Comparison of ENCODE assay signal across 8 mouse cellular contexts in genomic region chr16:32915292-32916068, GRCm38 (mm10). TPM values are rescaled to one million over a fixed set of nuclear protein-coding genes. Genes with fewer than 3 reads are reported as not detected.
DNase-seq lines count a peak whose midpoint lies in the region; ATAC-seq and TF ChIP-seq lines count a peak whose summit lies in the region.

No protein-coding gene starts in this region.

- peaks cover 8% of the 10 kb centered on the region for H3K4me1 ChIP-seq in heart, embryonic 12.5 days (replicated peaks)
- H3K4me1 ChIP-seq in G1E (ENCODE audit: insufficient read depth, low read depth, low read length): peaks cover 21% of the 10 kb centered on the region
- H3K4me1 ChIP-seq in hindbrain, embryonic 10.5 days (replicated peaks): peaks cover 16% of the 10 kb centered on the region
- H3K4me1 ChIP-seq in midbrain, embryonic 11.5 days (ENCODE audit: control insufficient read depth, insufficient read depth, low read length): peaks cover 3% of the 10 kb centered on the region; the same call in 1 of the 2 replicates

- H3K4me2 ChIP-seq in heart, embryonic 12.5 days: peak overlapping the region; percentile 65
- H3K4me2 ChIP-seq in midbrain, embryonic 11.5 days: peak overlapping the region; percentile 78

- no peak for TF ChIP-seq CTCF in G1E (IDR thresholded peaks at IDR 0.05; ENCODE audit: low read depth, low read length)

- H3K9me3 ChIP-seq in heart, embryonic 12.5 days (replicated peaks): no peaks in the 10 kb centered on the region
- H3K9me3 ChIP-seq in G1E (replicated peaks): no peaks in the 10 kb centered on the region
- H3K9me3 ChIP-seq in hindbrain, embryonic 10.5 days: no peaks in the 10 kb centered on the region
- no peaks in the 10 kb centered on the region for H3K9me3 ChIP-seq in midbrain, embryonic 11.5 days (ENCODE audit: control insufficient read depth, low read length)

- intact Hi-C loops in left cerebral cortex, postnatal 36 days (cut with DNase I): no loop called here

- ATAC-seq in heart, embryonic 12.5 days (ENCODE audit: insufficient number of reproducible peaks, low FRiP score): no peak
- no peak for ATAC-seq in G1E (ENCODE audit: extremely low read depth, insufficient number of reproducible peaks, low FRiP score, poor library complexity, severe bottlenecking)
- ATAC-seq in midbrain, embryonic 11.5 days (ENCODE audit: low FRiP score): no peak

- no peak for DNase-seq in heart, adult 9 months (ENCODE audit: low spot score in 2 of 2)
- DNase-seq in G1E (ENCODE audit: low spot score): no peak
- no peak for DNase-seq in hindbrain, embryonic 10.5 days (ENCODE audit: low spot score)
- no peak for DNase-seq in midbrain, embryonic 11.5 days (ENCODE audit: low spot score, missing footprints)
- DNase-seq in left cerebral cortex, postnatal 36 days (ENCODE audit: low spot score in 2 of 2): no peak
- DNase-seq in cerebellum, postnatal 36 days: no peak
- DNase-seq in urinary bladder, postnatal 4 days (ENCODE audit: low spot score in 2 of 2): no peak

- peaks cover 6% of the 10 kb centered on the region; the same call in 1 of the 2 replicates for H3K36me3 ChIP-seq in heart, embryonic 12.5 days
- H3K36me3 ChIP-seq in G1E (replicated peaks): peaks cover 23% of the 10 kb centered on the region
- peaks cover 17% of the 10 kb centered on the region for H3K36me3 ChIP-seq in hindbrain, embryonic 10.5 days
- no peaks in the 10 kb centered on the region for H3K36me3 ChIP-seq in midbrain, embryonic 11.5 days (ENCODE audit: control insufficient read depth, insufficient read depth, low read length)

- H3K27me3 ChIP-seq in heart, embryonic 12.5 days (replicated peaks): no peaks in the 10 kb centered on the region
- no peaks in the 10 kb centered on the region for H3K27me3 ChIP-seq in G1E (ENCODE audit: insufficient read depth, low read length)
- H3K27me3 ChIP-seq in hindbrain, embryonic 10.5 days (ENCODE audit: insufficient read depth, poor library complexity, severe bottlenecking): no peaks in the 10 kb centered on the region; the same call in 1 of the 2 replicates
- no peaks in the 10 kb centered on the region for H3K27me3 ChIP-seq in midbrain, embryonic 11.5 days (ENCODE audit: control insufficient read depth, insufficient read depth, low read length)

- no peak overlapping the region for H3K27ac ChIP-seq in heart, embryonic 12.5 days (ENCODE audit: poor library complexity, severe bottlenecking)
- H3K27ac ChIP-seq in hindbrain, embryonic 10.5 days: no peak overlapping the region
- no peak overlapping the region for H3K27ac ChIP-seq in midbrain, embryonic 11.5 days (ENCODE audit: low read depth, low read length)

- H3K4me3 ChIP-seq in heart, embryonic 12.5 days: peak overlapping the region; percentile 32
- peak overlapping the region; percentile 96; the same call in 1 of the 2 replicates for H3K4me3 ChIP-seq in G1E (ENCODE audit: low read depth, low read length)
- H3K4me3 ChIP-seq in hindbrain, embryonic 10.5 days: peak overlapping the region; percentile 99
- H3K4me3 ChIP-seq in midbrain, embryonic 11.5 days (ENCODE audit: low read depth, low read length): peak overlapping the region; percentile 97

- 66% methylated on average over 9 of the region's 9 CpGs for WGBS in heart, embryonic 12.5 days
- WGBS in hindbrain, embryonic 10.5 days: 81% methylated on average over 9 of the region's 9 CpGs
- WGBS in midbrain, embryonic 11.5 days: 81% methylated on average over 9 of the region's 9 CpGs

- 0 out of 2 replicates have a peak overlapping the region, but pooled peaks have one; percentile 51 for H3K9ac ChIP-seq in heart, embryonic 12.5 days
- H3K9ac ChIP-seq in midbrain, embryonic 11.5 days (ENCODE audit: low read length): no peak overlapping the region; the same call in 1 of the 2 replicates

RNA-seq across cellular contexts. Expression of gene Lrch3, which starts 1.6 kb away (rescaled TPM):
- 24.0 and 27.5 TPM in 2 replicates for polyA plus RNA-seq in heart, embryonic 12.5 days (2016; fragmentation: Nextera tagmentation; extraction: Ambion mirVana)
- total RNA-seq in G1E (2014; fragmentation: Nextera tagmentation): 77.1 and 91.9 TPM in 2 replicates
- total RNA-seq in G1E (2017): 31.8 and 33.1 TPM in 2 replicates
- polyA plus RNA-seq in G1E (2012): 9.1 and 9.9 TPM in 2 replicates
- polyA plus RNA-seq in hindbrain, embryonic 10.5 days (2016; fragmentation: Nextera tagmentation; extraction: Ambion mirVana): 30.3 and 33.7 TPM in 2 replicates
- 33.7 and 37.9 TPM in 2 replicates for polyA plus RNA-seq in midbrain, embryonic 11.5 days (2014; fragmentation: Nextera tagmentation; extraction: Ambion mirVana)
- total RNA-seq in left cerebral cortex, postnatal 36 days (2021): 10 to 100 TPM; 31.5 to 39.3 TPM

RNA-seq across cellular contexts. Expression of gene Rubcn, which starts 37.9 kb away (rescaled TPM):
- 30.9 and 34.0 TPM in 2 replicates for polyA plus RNA-seq in heart, embryonic 12.5 days (2016; fragmentation: Nextera tagmentation; extraction: Ambion mirVana)
- 13.2 and 18.1 TPM in 2 replicates for total RNA-seq in G1E (2014; fragmentation: Nextera tagmentation)
- 13.4 and 15.1 TPM in 2 replicates for total RNA-seq in G1E (2017)
- 8.7 and 9.4 TPM in 2 replicates for polyA plus RNA-seq in G1E (2012)
- 21.7 and 22.6 TPM in 2 replicates for polyA plus RNA-seq in hindbrain, embryonic 10.5 days (2016; fragmentation: Nextera tagmentation; extraction: Ambion mirVana)
- polyA plus RNA-seq in midbrain, embryonic 11.5 days (2014; fragmentation: Nextera tagmentation; extraction: Ambion mirVana): 13.2 and 14.3 TPM in 2 replicates
- total RNA-seq in left cerebral cortex, postnatal 36 days (2021): 10 to 100 TPM; 60.7 to 72.2 TPM

RNA-seq across cellular contexts. Expression of gene Fyttd1, which starts 38.2 kb away (rescaled TPM):
- polyA plus RNA-seq in heart, embryonic 12.5 days (2016; fragmentation: Nextera tagmentation; extraction: Ambion mirVana): 165 and 170 TPM in 2 replicates
- total RNA-seq in G1E (2014; fragmentation: Nextera tagmentation) (121 and 134 TPM in 2 replicates), G1E (2017) (77.5 and 100 TPM in 2 replicates)
- polyA plus RNA-seq in G1E (2012): 276 and 281 TPM in 2 replicates
- 78.1 and 97.4 TPM in 2 replicates for polyA plus RNA-seq in hindbrain, embryonic 10.5 days (2016; fragmentation: Nextera tagmentation; extraction: Ambion mirVana)
- polyA plus RNA-seq in midbrain, embryonic 11.5 days (2014; fragmentation: Nextera tagmentation; extraction: Ambion mirVana): 130 and 137 TPM in 2 replicates
- total RNA-seq in left cerebral cortex, postnatal 36 days (2021): 100 to 1,000 TPM; 115 to 121 TPM

Comparison
In these comparisons a context has a peak if more than half of its experiments do, and no peak if none do; other contexts are left out.
1. H3K4me3 ChIP-seq: peak in every context shown above with its lines; median percentile 99 in hindbrain, embryonic 10.5 days; 97 in midbrain, embryonic 11.5 days; 96 in G1E; 32 in heart, embryonic 12.5 days.